Mouse (Mus musculus) embryonic facial prominence, embryonic 12.5 days (tissue): ENCODE data around the gene Slc12a8. TPM values are rescaled to one million over a fixed set of nuclear protein-coding genes. Genes with fewer than 3 reads are reported as not detected.

ENCODE experiments used
- ATAC-seq: fragments of 200-750 bp; cut with Nextera tagmentation; 2 replicates; pipeline ENCODE4 v1.8.0; 2017; ENCODE audit not compliant: insufficient number of reproducible peaks, insufficient read depth, low FRiP score, low TSS enrichment
- H3K27ac ChIP-seq: fragments of 300-500 bp; sonication (generic); 2 replicates; pipeline ENCODE4 v1.5.1; 2016; ENCODE audit warnings: mild to moderate bottlenecking
- H3K27me3 ChIP-seq: fragments of 300-500 bp; sonication (generic); 2 replicates; pipeline ENCODE4 v1.6.1; 2016; ENCODE audit warnings: mild to moderate bottlenecking, moderate library complexity
- H3K36me3 ChIP-seq: fragments of 300-500 bp; sonication (generic); 2 replicates; pipeline ENCODE4 v1.6.1; 2016; ENCODE audit warnings: mild to moderate bottlenecking
- H3K4me1 ChIP-seq: fragments of 300-500 bp; sonication (generic); 2 replicates; pipeline ENCODE4 v1.6.1; 2016
- H3K4me2 ChIP-seq: fragments of 300-500 bp; sonication (generic); replicated peaks from 2 replicates; pipeline ENCODE4 v1.6.1; 2016; ENCODE audit warnings: mild to moderate bottlenecking, moderate library complexity
- H3K4me3 ChIP-seq: fragments of 300-500 bp; sonication (generic); 2 replicates; pipeline ENCODE4 v1.5.1; 2016; ENCODE audit warnings: mild to moderate bottlenecking
- H3K9ac ChIP-seq: fragments of 300-500 bp; sonication (generic); 2 replicates; pipeline ENCODE4 v1.6.1; 2016; ENCODE audit warnings: mild to moderate bottlenecking, moderate library complexity
- H3K9me3 ChIP-seq: fragments of 300-500 bp; sonication (generic); 2 replicates; pipeline ENCODE4 v1.6.1; 2016; ENCODE audit warnings: mild to moderate bottlenecking, moderate library complexity
- WGBS: fragments of 180-500 bp; shearing (Covaris S2); methylation state at CpG from one replicate; pipeline ENCODE4 v1.1.7; 2016; 5-methylcytosine and 5-hydroxymethylcytosine counted together
- polyA plus RNA-seq: library from polyadenylated mRNA; unstranded; fragments of >200 nt; fragmentation: Nextera tagmentation; extraction: Ambion mirVana; gene quantifications from 2 replicates; pipeline ENCODE4 v1.2.1, GENCODE M21; 2016

Gene Slc12a8
- polyA plus RNA-seq, 1 experiment from 2014 or later = 0.65 TPM

- ATAC-seq = no peak
- Histone ChIP-seq H3K4me1 (no peaks in the 10 kb centered on the region; the same call in 1 of the 2 replicates), H3K9ac (no peak overlapping the region), H3K9me3 (no peaks in the 10 kb centered on the region), H3K4me3 (no peak overlapping the region), H3K4me2 (no peak overlapping the region), H3K27ac (no peak overlapping the region), H3K36me3 (no peaks in the 10 kb centered on the region), H3K27me3 (no peaks in the 10 kb centered on the region)
- WGBS = 93% methylated on average over 8 of the region's 8 CpGs
Observed at GRCm38 (mm10) chr16:33601299-33601698, 84.2 kb downstream of the Slc12a8 start.

GRCm38 (mm10) chr16:33605647-33606596 is 88.8 kb downstream of the Slc12a8 start:
- H3K36me3 ChIP-seq = no peaks in the 10 kb centered on the region
- no peak overlapping the region for H3K4me2 ChIP-seq
- H3K9me3 ChIP-seq = no peaks in the 10 kb centered on the region
- no peaks in the 10 kb centered on the region; the same call in 1 of the 2 replicates for H3K4me1 ChIP-seq
- H3K9ac ChIP-seq = no peak overlapping the region
- no peaks in the 10 kb centered on the region for H3K27me3 ChIP-seq
- WGBS = 24% methylated on average over 9 of the region's 9 CpGs
- H3K27ac ChIP-seq = no peak overlapping the region
- no peak overlapping the region for H3K4me3 ChIP-seq
- ATAC-seq = peak; percentile 52; the same call in 1 of the 2 replicates

GRCm38 (mm10) chr16:33606691-33607532 is 89.8 kb downstream of the Slc12a8 start:
- 67% methylated on average over 8 of the region's 8 CpGs for WGBS
- no peaks in the 10 kb centered on the region; the same call in 1 of the 2 replicates for H3K4me1 ChIP-seq

GRCm38 (mm10) chr16:33609554-33609953 is 92.4 kb downstream of the Slc12a8 start:
- Histone ChIP-seq H3K4me1 (no peaks in the 10 kb centered on the region; the same call in 1 of the 2 replicates), H3K9ac (no peak overlapping the region), H3K27me3 (no peaks in the 10 kb centered on the region), H3K4me3 (no peak overlapping the region), H3K4me2 (no peak overlapping the region), H3K36me3 (no peaks in the 10 kb centered on the region), H3K27ac (no peak overlapping the region), H3K9me3 (no peaks in the 10 kb centered on the region)
- 37% methylated on average over 2 of the region's 2 CpGs for WGBS
- no peak for ATAC-seq

More at GRCm38 (mm10) chr16:33606691-33607532, 89.8 kb downstream of the Slc12a8 start:
- Histone ChIP-seq H3K4me2 (no peak overlapping the region), H3K36me3 (no peaks in the 10 kb centered on the region), H3K9me3 (no peaks in the 10 kb centered on the region), H3K4me3 (no peak overlapping the region), H3K27ac (no peak overlapping the region), H3K27me3 (no peaks in the 10 kb centered on the region), H3K9ac (no peak overlapping the region)
- no peak for ATAC-seq

GRCm38 (mm10) chr16:33610466-33610865 is 93.3 kb downstream of the Slc12a8 start:
- Histone ChIP-seq H3K4me2 (no peak overlapping the region), H3K4me3 (no peak overlapping the region), H3K36me3 (no peaks in the 10 kb centered on the region), H3K27me3 (no peaks in the 10 kb centered on the region), H3K9ac (no peak overlapping the region), H3K4me1 (no peaks in the 10 kb centered on the region; the same call in 1 of the 2 replicates), H3K9me3 (no peaks in the 10 kb centered on the region), H3K27ac (no peak overlapping the region)
- ATAC-seq = no peak
- 80% methylated on average over 7 of the region's 7 CpGs for WGBS

- Histone ChIP-seq H3K4me3 (no peak overlapping the region), H3K36me3 (no peaks in the 10 kb centered on the region), H3K9ac (no peak overlapping the region), H3K4me2 (no peak overlapping the region), H3K27me3 (no peaks in the 10 kb centered on the region), H3K4me1 (no peaks in the 10 kb centered on the region), H3K9me3 (no peaks in the 10 kb centered on the region), H3K27ac (no peak overlapping the region)
- WGBS = 76% methylated on average over 8 of the region's 8 CpGs
- ATAC-seq = no peak
Observed at GRCm38 (mm10) chr16:33611291-33611690, 94.2 kb downstream of the Slc12a8 start.

GRCm38 (mm10) chr16:33612056-33612770 is 95.1 kb downstream of the Slc12a8 start:
- Histone ChIP-seq H3K4me2 (no peak overlapping the region), H3K4me3 (no peak overlapping the region), H3K27me3 (no peaks in the 10 kb centered on the region), H3K9me3 (no peaks in the 10 kb centered on the region), H3K4me1 (no peaks in the 10 kb centered on the region), H3K36me3 (no peaks in the 10 kb centered on the region), H3K9ac (no peak overlapping the region), H3K27ac (no peak overlapping the region)
- ATAC-seq = no peak
- 91% methylated on average over 6 of the region's 6 CpGs for WGBS

- no peaks in the 10 kb centered on the region for H3K27me3 ChIP-seq
- H3K4me2 ChIP-seq = no peak overlapping the region
- no peak for ATAC-seq
- H3K4me1 ChIP-seq = no peaks in the 10 kb centered on the region
- 73% methylated on average over 3 of the region's 3 CpGs for WGBS
- H3K9me3 ChIP-seq = no peaks in the 10 kb centered on the region
- no peak overlapping the region for H3K27ac ChIP-seq
- no peak overlapping the region for H3K9ac ChIP-seq
- H3K36me3 ChIP-seq = no peaks in the 10 kb centered on the region
- no peak overlapping the region for H3K4me3 ChIP-seq
Observed at GRCm38 (mm10) chr16:33615986-33616385, 98.9 kb downstream of the Slc12a8 start.

GRCm38 (mm10) chr16:33621836-33622235 is 104.7 kb downstream of the Slc12a8 start:
- no peaks in the 10 kb centered on the region for H3K4me1 ChIP-seq
- H3K4me2 ChIP-seq = no peak overlapping the region
- H3K9me3 ChIP-seq = no peaks in the 10 kb centered on the region
- H3K27ac ChIP-seq = no peak overlapping the region
- no peak overlapping the region for H3K9ac ChIP-seq
- H3K27me3 ChIP-seq = no peaks in the 10 kb centered on the region
- H3K36me3 ChIP-seq = no peaks in the 10 kb centered on the region
- WGBS = 73% methylated on average over 2 of the region's 3 CpGs
- H3K4me3 ChIP-seq = no peak overlapping the region
- ATAC-seq = no peak

- H3K36me3 ChIP-seq = no peaks in the 10 kb centered on the region
- 94% methylated on average over 9 of the region's 9 CpGs for WGBS
- H3K27ac ChIP-seq = no peak overlapping the region
- no peaks in the 10 kb centered on the region for H3K27me3 ChIP-seq
- H3K9me3 ChIP-seq = no peaks in the 10 kb centered on the region
- no peak overlapping the region for H3K4me3 ChIP-seq
- no peak overlapping the region for H3K4me2 ChIP-seq
- no peak overlapping the region for H3K9ac ChIP-seq
- no peaks in the 10 kb centered on the region for H3K4me1 ChIP-seq
- ATAC-seq = no peak
Observed at GRCm38 (mm10) chr16:33624586-33624985, 107.5 kb downstream of the Slc12a8 start.

GRCm38 (mm10) chr16:33629539-33629938 is 112.4 kb downstream of the Slc12a8 start:
- ATAC-seq = no peak
- Histone ChIP-seq H3K9ac (no peak overlapping the region), H3K9me3 (no peaks in the 10 kb centered on the region), H3K4me3 (no peak overlapping the region), H3K27ac (no peak overlapping the region), H3K27me3 (no peaks in the 10 kb centered on the region), H3K4me2 (no peak overlapping the region), H3K36me3 (no peaks in the 10 kb centered on the region), H3K4me1 (no peaks in the 10 kb centered on the region)
- WGBS = 85% methylated on average over 5 of the region's 5 CpGs
